Mouse (Mus musculus): ENCODE results near the gene Slc25a51.
"Not testable (repeated sequence)": the region's sequence is repeated elsewhere in the genome, so short reads cannot be mapped to it uniquely, and the experiment has no call there.

Slc25a51 gene

DNA sequence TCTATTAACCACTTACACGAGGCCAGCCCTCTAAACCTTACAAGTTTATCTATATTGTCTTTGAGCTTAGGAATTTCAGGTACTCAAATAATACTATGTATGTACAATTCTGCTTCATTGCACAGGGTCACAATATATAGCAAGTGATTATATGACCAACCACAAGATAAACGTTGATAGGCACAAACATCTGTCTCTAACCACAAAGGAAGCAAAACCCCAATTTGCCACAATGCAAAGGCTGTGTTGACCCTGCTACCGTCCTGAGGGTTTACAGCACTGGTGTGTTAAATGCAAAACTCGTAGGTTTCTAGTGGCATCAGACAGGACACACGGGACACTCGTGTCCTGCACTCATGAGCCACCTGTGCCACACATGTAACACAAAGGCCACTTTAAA is 12.4 kb downstream of the Slc25a51 start:
- not testable (repeated sequence) for DNase-seq

DNA sequence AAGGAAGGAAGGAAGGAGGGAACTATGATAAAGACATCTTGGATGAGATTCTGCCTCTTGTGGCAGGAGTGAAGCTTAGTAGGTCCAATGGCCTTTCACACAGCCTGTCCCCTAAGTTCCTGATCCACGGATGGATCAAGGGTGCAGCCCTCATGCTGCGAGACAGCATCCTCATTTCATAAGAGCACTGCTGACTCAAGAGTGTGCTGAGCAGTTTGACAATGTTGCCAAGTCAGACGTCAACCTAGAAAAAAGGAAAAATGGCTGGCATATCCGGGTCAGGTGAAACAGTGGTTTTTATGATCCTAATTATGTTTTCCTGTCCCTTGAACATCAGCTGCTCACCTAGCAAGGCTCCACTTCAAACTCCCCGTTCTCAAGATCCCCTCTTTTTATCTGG is 14.9 kb downstream of the Slc25a51 start:
- DNase-seq = no peak

DNA sequence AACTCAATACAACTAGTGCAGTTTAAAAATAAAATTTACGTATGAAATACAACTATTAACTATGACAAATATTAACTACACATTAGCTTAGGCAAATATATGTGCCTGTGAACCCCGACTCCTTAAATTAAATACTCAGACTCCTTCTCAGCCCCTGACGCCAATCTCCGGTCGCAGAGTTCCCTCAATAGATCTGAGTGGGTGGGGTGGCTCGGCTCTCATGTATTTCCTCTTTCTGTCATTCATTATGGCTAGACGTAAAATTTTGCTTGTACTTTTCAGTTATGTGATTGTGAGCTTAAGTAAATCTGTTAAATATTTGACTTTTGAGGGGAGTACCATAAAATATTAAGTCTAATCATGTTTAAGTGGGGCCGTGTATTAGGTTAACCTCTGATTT is 15.6 kb downstream of the Slc25a51 start:
- DNase-seq = no peak

DNA sequence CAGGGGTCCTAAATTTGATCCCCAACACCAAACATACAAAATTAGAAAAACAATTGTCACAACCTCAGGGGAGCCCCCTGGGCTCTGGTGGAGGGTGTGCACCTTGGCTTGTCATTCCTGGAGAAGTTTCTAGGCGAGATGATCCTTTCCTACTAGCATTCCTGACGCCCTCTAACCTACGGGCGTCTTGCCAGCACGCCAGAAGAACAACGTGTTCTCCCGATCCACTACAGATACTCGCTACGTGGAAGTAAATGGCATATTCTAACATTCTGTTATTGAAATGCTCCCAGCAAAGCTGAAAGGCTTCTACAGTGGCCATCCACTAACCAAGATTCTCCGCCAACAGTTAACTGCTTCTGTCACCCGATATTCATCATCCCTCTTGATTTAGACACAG is 16.0 kb downstream of the Slc25a51 start:
- no peak for DNase-seq

DNA sequence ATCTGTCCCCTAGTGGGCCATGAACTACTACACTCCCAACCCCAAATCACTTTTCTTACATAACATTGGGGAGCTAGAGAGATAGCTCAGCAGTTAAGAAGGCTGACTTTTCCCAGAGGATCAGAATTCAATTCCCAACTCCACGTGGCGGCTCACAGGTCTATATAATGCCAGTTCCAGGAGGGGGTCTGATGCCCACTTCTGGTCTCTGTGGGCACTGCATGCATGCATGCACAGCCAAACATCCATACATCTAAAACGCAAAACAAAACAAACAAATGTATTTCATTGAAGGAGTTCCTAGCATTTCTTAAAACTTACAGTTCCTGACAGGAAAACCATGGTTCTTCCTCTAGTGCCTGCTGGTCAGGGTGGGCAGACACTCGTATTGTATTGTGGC is 16.5 kb downstream of the Slc25a51 start:
- DNase-seq = no peak

DNA sequence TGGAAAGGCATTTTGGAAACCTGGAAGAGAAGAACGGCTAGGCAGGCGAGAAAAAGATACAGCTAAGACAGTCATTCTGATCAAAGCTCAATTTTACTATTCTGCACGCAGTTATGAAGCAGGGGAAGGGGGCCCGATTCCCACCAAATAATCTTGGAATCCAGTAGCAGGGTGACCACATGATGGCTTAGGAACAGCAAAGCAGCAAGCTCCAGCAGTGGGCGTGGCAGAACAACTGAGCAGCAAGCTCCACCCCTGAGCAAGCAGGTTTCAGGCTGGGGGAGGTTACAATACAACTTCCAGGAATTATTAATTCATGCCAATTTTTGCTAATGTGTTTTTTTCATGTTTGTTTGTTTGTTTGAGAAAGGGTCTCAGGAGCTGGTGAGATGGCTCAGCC is 21.3 kb downstream of the Slc25a51 start:
- DNase-seq = not testable (repeated sequence)

DNA sequence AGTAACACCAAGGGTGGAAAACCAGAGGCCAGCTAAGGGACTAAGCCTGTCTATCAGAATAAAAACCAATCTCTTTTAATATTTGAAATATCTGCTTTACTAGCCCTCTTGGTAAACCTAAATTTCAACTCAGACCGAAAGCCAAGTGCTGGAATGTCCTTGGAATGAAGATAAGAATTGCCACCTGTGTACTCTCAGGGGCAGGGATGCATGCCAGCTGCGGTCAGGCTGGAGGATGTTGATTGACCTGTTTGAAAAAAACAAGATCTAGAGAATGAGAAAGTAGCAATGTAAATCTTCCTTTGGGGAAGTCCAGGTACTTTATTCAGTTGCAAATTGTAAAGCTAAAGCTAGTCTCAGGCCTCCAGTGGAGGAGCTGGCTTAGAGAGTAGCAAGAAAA is 26.4 kb downstream of the Slc25a51 start:
- DNase-seq = not testable (repeated sequence)

DNA sequence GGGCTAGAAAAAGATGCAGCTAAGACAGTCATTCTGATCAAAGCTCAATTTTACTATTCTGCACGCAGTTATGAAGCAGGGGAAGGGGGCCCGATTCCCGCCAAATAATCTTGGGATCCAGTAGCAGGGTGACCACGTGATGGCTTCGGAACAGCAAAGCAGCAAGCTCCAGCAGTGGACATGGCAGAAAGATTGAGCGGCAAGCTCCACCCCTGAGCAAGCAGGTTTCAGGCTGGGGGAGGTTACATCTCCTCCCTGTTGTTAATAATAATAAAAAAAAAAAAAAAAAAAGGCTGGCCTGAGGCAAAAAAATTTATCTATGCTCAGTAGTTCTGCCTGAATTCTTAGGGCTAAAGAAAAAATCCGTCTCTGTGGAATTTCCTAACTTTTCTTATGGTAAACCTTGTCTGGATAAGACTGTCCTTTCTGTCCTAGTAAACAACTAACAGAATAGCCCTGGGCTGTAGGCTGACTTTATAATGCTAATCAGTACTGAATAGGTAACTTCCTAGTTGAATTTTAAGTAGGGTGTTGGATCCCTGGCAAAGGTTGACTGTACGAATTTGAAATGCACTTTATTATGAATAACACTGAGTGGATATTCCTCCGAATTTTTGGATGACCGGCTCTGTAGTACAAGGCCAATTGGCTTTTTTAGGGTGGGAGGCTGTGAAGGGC is 27.5 kb downstream of the Slc25a51 start:
- not testable (repeated sequence) for DNase-seq

DNA sequence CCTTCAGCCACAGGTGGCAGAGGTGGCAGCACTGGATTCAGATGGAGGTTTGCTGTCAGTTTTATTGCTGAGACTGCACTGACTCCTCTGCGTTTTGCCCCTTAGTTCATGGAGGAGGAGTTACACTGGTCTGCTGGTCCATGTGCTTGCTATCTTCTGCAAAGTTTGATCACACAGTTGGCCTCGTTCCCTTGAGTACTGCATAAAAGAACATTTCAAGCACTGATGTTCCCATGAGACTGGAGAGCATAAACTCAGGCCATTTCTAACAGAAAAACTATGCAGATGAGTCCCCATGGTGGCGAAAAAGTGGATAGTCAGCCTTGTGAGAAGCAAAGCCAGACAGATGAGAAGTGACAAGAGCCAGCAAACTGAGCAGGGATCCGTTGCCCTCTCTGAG is 32.0 kb downstream of the Slc25a51 start:
- DNase-seq = no peak

DNA sequence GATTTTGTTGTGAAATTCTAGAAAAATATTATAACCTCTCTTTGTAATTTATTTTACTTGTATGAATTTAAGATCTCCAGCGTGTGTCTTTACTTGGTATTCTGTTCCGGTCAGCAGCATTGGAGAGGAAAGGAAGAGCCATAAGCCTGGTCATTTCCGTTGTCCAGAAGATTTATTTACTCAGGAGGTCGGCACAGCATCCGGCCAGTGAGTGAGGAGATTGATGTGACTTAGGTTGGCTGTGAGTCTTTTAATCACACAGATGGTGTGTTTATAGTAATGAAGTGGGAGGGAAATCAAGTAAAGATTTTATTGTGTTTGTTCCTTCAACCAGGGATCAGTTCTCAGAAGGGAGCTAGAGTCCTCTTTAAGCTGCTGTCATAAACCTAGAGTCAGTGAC is 33.7 kb downstream of the Slc25a51 start:
- DNase-seq = no peak

DNA sequence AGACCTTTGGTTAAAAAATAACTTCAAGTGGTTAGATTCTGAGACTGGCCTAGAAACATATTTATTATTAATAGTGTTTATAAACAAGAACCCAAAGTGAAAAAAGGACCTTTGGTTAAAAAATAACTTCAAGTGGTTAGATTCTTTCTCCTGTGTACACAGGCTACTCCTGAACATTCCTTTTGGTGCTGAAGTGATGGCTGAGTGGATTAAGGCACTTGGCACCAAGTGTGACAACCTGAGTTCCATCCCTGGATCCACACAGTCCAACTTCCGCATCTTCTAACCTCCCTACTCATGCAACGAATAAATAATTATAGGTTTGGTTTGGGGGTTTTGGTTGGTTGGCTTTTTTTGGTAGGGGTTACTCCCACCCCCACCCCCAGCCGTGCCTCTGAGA is 37.3 kb downstream of the Slc25a51 start:
- no peak for DNase-seq

DNA sequence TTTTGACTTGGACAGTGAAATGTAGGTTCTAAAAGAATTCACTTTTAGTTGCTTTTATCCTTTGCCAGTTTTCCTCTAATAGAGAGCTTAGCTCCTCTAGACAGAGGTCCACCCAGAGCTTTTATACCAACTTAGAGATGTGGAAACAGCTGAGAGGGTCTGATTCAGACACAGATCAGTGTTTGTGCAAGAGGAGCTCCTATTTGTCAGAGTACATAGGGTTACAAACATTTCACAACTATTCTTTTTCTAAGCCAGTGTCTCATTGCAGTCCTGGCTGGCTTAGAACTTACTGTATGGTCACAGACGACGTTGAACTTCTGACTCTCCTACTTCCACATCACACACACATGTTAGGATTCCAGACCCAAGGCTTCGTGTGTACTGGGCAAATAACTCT is 51.9 kb downstream of the Slc25a51 start:
- DNase-seq = no peak
